Mouse (Mus musculus) kidney, postnatal 36 days (tissue): ENCODE data around the gene H2-K1.
"Not testable (repeated sequence)": the region's sequence is repeated elsewhere in the genome, so short reads cannot be mapped to it uniquely, and the experiment has no call there.

Experiments
- DNase-seq, 2 experiments: peaks; one replicate each; pipeline ENCODE4 v3.0.0; 2021 to 2022; ENCODE audit warnings: mixed read lengths in 2 of 2

The H2-K1 gene

DNA sequence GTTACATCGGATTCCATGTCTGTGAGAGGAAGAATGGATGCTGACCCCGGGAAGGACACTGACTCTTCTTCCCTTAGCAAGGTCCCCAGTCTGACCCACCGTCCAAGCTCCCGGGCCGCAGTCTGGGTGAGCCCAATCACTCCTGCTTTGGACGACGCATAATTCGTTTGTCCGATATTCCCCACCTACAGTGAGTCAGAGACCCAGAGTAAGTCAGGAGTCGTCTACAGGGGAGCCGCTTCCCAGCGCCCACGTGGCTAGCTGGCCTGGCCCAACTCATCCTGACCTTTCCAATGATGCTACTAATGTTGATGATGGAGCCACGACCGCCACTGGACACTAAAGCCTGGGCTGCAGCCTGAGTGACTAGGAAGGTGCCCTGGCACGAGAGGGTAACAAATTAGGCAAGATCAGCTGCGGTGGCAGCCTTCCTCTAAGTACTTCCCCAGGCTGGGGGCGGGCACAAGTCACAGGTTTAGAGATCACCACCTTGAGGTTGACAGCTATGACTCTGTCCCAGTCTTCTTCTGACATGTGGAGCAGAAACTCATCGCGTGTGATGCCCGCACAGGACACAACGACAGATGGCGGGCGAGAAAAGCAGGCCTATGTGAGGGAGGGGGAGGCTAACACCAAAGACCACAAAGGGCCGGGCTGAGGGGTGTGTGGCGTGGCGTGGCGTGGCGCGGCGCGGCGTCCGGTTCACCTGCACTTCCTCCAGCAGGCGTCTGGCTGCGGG is 26.9 kb upstream of the H2-K1 start:
- DNase-seq, result peak in 1 of 2 experiments; percentile 53

GRCm38 (mm10) chr17:34026221-34026620 is 26.1 kb upstream of the H2-K1 start:
- no peak for DNase-seq

DNA sequence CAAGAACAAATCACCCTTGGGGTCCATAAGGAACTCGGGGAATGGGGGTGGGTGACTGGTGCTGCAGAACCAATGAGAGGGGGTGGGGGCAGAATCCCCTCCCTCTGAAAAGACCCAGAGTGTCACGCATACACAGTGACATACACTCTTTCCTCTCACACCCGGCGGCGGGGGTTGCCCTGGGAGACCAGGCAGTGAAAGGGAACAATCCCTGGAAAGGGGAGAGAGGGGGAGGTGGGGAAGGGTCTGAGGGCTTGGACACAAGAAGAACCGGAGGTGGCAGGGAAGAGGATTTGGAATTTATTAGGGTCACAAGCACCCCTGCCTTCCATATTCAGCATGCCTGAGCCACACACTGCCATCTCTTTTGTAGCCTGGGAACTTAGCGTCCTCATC is 25.6 kb upstream of the H2-K1 start:
- no peak for DNase-seq

DNA sequence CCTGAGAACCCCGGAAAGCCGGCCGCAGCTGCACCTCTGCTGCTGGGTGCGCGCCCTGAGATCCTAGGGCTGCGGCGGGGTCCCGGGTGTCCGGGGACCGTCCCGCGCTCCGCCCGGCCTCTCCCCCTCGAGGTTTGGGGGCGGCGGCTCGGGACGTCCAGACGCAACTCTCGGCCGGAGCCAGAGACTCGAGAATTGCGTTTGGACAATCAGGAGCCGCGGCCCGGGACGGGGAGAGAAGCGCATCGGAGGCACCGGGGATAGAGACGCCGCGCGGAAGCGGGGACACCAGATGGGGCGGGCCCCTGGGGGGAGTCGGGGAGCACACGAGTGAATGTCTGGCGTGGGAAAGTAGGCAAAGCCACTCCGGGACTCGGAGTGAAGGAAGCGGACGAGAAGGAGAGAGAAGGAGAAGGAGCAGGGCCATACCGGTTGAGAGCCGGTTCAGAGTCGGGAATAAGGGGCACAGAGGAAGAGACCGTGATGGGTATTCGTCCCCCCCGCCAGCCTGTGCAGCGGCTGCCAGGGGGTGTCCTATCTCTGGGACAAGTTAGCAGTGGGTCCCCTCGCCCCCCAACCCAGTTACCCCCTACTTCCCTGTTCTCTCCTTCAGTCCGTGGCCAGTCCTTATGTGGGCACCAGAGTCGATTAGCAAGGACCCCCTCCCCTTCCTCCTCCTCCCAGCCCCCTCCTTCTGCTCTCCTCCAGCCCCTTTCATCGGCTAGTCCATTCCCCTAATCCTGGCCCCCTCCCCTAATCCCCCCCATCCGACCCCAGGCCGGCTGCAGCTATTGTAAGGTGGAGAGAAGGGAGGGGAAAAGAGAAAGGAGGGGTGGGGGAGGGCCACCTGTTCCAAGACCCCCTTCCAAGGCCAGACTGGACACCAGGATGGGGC is 25.0 kb upstream of the H2-K1 start:
- DNase-seq, result peak in 1 of 2 experiments; percentile 62

- peak; percentile 81 to 92 for DNase-seq
Observed at GRCm38 (mm10) chr17:34024317-34024821, 24.2 kb upstream of the H2-K1 start, which contains the start of gene Ring1. Ring1 (minus strand) TSS chr17:34024680.

DNA sequence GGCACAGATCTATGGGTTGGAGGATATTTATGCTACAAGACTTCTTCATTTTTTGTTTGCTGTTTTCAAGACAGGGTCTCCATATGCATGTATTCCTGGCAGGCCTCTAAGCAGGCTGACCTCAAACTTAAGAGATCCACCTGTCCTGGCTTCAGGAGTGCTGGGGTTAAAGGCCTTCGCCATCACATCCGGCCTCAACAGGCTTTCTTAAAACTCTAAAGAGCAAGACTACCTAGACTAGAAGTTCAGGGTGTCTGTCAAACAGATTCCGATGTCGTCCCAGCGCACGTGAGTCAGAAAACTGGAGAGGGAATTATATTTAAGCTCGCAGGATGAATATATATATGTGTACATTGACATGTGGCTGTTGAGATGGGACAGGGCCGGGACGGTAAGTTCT is 23.5 kb upstream of the H2-K1 start:
- no peak for DNase-seq

DNA sequence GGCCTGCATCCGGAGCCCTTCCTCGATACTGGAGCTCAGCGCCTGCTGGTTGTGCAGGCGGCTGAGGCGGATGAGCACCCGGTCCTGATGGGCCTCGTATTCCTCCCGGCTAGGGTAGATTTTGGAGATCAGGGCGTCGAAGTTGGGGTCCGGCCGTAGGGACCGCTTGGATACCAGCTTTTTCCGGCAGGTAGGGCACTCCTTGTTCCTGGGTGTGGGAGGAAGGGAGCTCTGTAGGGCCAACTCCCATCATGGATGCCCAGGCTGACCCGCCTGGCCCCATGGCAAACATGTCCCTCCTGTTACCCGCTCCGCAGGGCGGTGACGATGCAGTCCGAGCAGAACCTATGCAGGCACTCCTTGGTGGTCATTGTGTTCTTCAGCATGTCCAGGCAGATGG is 22.8 kb upstream of the H2-K1 start:
- DNase-seq, result no peak

DNA sequence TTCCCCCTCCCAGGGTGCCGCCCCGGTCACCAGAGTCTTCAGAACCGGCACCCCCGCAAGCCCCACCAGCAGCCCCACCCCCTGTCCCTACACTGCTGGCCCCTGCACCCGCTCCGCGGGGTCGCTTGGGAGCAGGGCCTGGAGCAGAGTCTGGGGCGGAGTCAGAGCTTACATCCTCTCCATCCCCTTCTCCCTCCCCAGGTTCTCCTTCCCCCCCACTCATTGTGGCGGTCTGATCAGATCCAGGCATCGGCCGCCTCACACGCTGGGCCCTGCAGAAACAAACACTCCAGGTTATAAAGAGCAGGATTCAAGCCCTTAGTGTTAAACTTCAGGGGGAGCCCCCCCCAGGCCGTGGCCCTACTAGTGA is 22.3 kb upstream of the H2-K1 start:
- DNase-seq, result no peak

DNA sequence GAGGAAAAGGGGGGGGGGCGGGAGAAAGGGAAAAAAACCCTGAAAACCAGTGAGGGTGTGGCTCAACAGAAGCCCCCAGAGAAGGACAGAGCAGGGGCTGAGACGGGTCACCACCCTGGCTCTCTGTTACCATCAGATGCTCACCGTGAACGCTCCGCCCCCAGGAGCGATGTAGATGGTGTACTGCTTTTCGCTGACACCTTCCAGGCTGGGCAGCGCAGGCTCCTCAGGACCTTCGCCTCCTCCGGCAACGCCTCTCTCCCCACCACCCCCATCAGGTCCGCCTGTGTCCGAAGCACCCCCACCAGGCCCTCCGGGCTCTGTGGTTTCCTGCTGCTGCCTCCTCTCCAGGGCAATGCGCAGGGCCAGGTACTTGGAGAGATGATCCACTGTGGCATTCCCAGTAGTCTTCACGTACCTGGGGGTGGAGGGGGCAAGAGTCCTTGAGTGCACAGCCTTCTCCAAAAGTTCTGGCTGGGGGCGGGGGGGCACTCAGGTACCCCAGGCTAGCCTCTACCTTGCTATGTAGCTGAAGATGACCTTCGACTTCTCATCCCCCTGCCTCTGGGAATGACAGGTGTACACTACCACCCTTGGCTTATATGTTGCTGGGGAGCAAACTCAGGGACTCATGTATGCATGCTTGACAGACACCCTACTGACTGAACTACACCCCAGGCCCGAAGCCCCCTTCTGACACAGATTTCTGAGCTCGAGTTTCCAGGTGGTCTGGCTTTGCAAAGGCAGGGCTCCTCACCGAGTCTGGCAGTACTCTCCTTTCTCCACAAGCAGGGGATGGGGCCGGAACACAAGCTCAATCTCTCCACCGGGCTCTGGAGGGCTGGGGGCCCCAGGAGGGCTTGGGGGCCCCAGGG is 21.6 kb upstream of the H2-K1 start:
- DNase-seq, result peak in 1 of 2 experiments; percentile 8

DNA sequence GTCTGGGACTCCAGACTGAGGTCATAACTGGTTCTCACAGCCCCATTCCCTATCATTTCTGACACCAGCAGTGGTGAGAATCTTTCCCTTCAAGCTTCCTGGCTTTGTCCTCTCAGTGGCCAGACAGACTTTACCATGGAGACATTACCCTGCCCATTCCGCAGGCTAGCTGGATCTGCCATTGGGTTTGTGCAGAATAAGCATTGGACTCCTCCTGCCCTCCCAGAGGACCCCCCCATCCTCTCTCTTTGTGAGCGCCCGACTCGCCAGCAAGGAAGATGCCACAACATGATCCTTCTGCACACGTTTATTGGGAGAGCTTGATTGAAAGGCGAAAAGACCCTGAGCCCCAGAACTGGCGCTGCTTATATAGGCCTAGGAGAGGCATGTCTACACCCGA is 13.3 kb upstream of the H2-K1 start:
- DNase-seq, result no peak

DNA sequence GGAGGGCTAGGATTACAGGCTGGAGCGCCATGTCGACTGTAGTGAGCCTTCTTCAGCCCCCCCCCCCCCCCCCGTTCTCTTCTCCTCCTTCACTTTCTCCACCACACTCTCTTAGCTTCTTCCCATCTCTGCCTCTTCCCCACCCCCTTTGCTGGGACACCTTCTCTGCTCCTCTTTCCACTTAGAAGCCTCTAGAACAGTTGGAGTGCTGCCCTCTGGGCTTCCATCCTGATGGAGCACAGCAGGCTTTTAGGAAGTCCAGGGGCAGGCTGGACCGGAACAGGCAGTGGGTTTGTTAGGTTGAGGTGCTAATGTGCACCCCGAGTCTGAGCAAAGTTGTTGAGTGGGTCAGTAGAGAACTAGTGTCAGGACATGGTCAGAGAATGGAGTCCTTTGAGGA is 10.0 kb upstream of the H2-K1 start:
- DNase-seq, result no peak

DNA sequence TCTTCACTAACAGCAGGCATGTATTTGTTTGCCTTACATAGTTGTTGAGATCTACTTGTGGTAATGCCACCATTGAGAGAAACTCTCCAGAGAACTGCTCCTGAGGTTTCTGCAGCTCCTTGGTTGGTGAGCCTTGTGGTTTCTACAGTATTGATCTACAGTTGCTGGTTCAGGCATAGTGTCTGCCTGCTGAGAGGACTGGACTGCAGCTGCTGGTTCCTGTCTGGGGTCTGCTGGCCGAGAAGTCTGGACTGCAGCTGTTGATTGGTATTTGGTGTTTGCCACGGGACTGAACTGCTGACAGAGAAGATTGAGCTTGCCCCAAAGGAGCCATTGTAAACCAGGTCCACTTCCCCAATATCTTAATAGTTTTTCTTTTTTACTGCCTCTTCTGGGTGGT is 6.4 kb upstream of the H2-K1 start:
- no peak for DNase-seq

- peak in 1 of 2 experiments; percentile 72 for DNase-seq
Observed at GRCm38 (mm10) chr17:34003426-34003825, 3.3 kb upstream of the H2-K1 start.

GRCm38 (mm10) chr17:34000796-34001195 is 649 bp upstream of the H2-K1 start:
- DNase-seq, result not testable (repeated sequence)

GRCm38 (mm10) chr17:33999341-34000149 is 602 bp downstream of the H2-K1 start:
- peak; percentile 51 to 75 for DNase-seq

GRCm38 (mm10) chr17:33998697-33999096 is 1.4 kb downstream of the H2-K1 start:
- not testable (repeated sequence) for DNase-seq

- not testable (repeated sequence) for DNase-seq
Observed at GRCm38 (mm10) chr17:33997025-33997424, 3.1 kb downstream of the H2-K1 start.

GRCm38 (mm10) chr17:33995651-33996050 is 4.5 kb downstream of the H2-K1 start:
- no peak for DNase-seq

DNA sequence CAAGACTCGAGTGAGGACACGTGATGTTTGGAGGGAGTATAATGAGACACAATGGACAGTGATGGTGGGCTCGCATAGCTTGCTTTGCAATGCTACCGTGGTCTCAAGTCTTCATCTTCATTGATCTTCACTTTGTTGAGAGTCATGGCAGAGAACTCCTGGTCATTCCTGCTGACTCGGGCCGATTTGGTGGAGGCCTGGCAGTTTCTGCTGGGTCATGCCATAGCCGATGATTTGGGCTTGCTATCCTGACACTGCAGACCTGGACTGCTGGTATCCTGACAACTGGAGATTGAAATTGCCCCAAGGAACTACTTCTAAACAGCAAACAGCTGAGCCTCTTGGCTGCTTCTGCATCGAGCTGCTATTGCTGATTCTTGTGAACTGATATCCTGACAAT is 5.2 kb downstream of the H2-K1 start:
- DNase-seq, result no peak

- peak; percentile 69 to 82 for DNase-seq
Observed at GRCm38 (mm10) chr17:33991788-33992664, 8.1 kb downstream of the H2-K1 start.

DNA sequence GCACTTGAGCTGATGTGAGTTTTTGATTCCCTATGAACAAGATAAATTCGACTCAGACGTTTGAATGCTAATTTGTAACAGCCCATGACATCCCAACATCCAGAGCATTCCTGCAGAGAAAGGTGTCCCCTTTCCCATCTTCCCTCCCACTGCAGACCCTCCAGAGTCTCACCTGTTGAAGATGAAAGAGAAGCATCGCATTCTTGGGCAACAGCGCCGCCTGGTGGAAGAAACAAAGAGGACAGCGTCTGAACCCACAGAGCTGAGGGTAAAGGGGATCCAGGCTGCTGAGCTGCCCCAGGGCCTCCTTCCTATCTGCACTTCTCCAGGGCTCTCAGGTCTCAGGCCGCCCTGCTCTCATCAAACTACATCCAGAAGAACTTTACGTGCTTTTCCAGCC is 18.0 kb downstream of the H2-K1 start:
- DNase-seq, result peak; percentile 57 to 85
